Mouse (Mus musculus): Measurements from ENCODE around the gene Lbp. TPM values are rescaled to one million over a fixed set of nuclear protein-coding genes. Genes with fewer than 3 reads are reported as not detected.

Lbp gene
- 1 to 10 TPM; 2.3 to 8.0 TPM for total RNA-seq (2021)
- long read RNA-seq, experiment 1, partial matches to known transcripts, result 0 of 3 reads
- long read RNA-seq, experiment 1, other reads (novel, unspliced or antisense), result 0 of 3 reads
- long read RNA-seq, experiment 2, partial matches to known transcripts, result 0 of 5 reads
- long read RNA-seq, experiment 2, other reads (novel, unspliced or antisense), result 1 of 5 reads

- DNase-seq (ENCODE audit: low spot score in 2 of 2), result no peak
Observed at GRCm38 (mm10) chr2:158305948-158306695, at the start of gene Lbp. Lbp (plus strand) TSS chr2:158306493.

- DNase-seq (ENCODE audit: low spot score in 2 of 2), result no peak
Observed at GRCm38 (mm10) chr2:158256894-158257293, 49.4 kb upstream of the Lbp start.

DNA sequence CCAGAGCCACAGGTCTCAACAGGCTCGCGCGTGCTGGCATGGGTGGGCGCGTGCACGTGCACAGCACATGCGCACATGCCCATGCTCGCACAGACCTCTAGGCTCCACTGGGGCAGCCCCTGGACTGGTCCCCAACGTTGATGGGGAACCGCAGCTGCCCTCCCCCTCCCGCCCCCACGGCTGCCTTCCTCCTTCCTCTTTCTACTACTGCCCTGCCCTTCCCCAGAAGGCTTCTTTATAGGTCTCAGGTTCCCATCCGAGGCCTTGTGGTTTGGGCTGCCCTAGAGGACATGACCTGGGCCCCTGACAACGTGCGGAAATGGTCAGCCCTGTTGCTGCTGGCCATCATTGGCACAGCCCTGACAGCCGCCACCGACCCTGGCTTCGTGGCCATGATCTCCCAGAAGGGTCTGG lies 48.3 kb upstream of the Lbp start, which contains the start of gene Bpi:
Gene Bpi, plus strand, starts transcription at position 90 of the 414 bp plus-strand sequence.
- DNase-seq (ENCODE audit: low spot score in 2 of 2), result no peak

DNA sequence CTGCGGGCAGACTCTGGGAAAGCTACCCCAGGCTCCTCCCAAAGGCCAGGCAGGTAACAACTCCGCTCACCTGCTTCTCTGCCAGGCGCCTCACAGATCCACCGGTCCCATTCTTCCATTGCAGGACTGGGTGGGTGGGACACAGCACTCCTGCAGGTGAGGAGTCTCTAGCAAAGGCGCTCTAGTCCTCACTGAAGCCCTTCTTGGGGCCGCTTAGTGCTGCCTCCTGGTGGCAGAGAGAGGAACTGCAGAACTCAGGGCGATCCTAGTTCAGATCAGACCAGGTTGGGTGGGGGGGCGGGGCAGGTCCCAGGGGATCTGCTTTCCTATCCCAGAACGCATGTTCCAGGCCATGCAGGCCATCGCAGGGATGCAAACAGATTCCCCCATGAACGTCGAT lies 47.5 kb upstream of the Lbp start:
- DNase-seq (ENCODE audit: low spot score in 2 of 2), result peak; percentile 46 to 54

- DNase-seq (ENCODE audit: low spot score in 2 of 2), result no peak
Observed at GRCm38 (mm10) chr2:158259498-158259897, 46.8 kb upstream of the Lbp start.

- DNase-seq (ENCODE audit: low spot score in 2 of 2), result no peak
Observed at GRCm38 (mm10) chr2:158264877-158265276, 41.4 kb upstream of the Lbp start.

DNA sequence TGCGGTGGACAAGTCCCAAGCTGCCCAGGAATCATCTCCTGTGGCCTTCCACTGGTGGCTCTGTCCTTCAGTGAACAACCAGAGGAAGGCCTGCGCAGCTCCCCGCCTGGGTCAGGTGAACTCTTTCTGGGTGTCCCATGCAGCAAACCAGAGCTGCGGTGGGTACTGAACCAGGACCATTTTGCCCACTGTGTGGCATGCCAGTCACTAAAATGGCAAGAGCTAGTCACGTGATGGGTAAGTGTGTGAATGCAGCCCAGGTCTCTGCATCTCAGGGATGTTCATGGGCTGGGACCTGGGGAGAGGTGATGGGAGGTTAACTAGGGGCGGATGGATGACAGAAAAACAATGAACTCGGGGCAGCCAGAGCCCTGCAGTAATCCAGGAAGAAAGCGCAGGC lies 36.3 kb upstream of the Lbp start:
- DNase-seq (ENCODE audit: low spot score in 2 of 2), result no peak

- DNase-seq (ENCODE audit: low spot score in 2 of 2), result no peak
Observed at GRCm38 (mm10) chr2:158273646-158274045, 32.6 kb upstream of the Lbp start.

- DNase-seq (ENCODE audit: low spot score in 2 of 2), result no peak
Observed at GRCm38 (mm10) chr2:158275349-158275748, 30.9 kb upstream of the Lbp start.

GRCm38 (mm10) chr2:158275811-158276210 lies 30.5 kb upstream of the Lbp start:
- no peak for DNase-seq (ENCODE audit: low spot score in 2 of 2)

DNA sequence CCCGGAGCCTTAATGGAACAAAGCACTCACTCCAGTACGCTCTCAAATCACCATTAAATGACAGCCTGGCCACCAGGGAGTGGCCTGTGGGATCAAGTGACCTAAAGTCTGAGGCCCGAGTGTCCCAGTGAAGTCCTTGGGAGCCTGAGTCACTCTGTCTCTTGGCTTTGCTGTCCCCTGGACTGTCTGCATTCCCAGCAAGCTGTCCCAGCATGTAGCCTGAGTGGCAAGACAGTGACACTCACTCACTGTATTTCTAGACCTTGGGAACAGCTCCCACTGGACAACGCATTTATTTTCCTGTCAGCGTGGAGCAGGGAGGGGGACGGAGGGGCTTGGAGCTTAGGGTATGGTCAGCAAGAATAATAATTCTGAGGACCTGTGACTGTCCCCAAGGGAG lies 29.8 kb upstream of the Lbp start:
- DNase-seq (ENCODE audit: low spot score in 2 of 2), result no peak

GRCm38 (mm10) chr2:158276878-158277277 lies 29.4 kb upstream of the Lbp start:
- DNase-seq (ENCODE audit: low spot score in 2 of 2), result no peak

GRCm38 (mm10) chr2:158279656-158280055 lies 26.6 kb upstream of the Lbp start:
- DNase-seq (ENCODE audit: low spot score in 2 of 2), result no peak

DNA sequence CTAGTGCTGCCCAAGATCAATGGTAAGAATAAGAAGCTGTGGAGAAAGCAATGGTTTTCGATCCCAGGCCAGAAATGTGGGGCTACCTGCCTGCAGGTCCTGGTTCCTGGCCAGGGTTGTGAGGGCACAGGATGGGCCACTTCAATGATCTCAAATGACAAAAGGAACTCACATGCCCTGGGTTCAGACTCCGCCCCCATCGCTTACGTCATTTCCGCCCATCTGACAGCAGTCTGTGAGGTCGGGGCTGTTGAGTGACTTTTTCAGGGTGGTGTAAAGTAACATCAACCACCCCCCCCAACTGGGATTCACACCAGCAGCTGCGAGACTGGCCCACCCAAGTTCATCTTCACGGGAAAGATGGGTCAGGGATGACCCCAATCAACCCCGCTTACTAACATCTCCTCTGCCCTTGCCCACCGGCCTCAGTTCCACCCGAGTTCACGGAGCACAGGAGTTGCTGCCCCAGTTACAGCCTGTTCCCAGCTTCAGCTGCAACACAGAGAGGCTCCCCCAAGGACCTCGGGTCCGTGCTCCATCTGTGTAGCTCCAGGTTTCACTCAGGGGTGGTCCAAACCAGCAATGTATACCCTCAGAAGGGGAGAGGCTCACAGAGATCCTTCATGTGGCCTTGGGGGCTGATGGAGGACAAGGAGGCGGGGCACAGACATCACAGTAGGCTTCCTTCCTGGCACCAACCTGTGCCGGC lies 24.6 kb upstream of the Lbp start:
- DNase-seq (ENCODE audit: low spot score in 2 of 2), result no peak

DNA sequence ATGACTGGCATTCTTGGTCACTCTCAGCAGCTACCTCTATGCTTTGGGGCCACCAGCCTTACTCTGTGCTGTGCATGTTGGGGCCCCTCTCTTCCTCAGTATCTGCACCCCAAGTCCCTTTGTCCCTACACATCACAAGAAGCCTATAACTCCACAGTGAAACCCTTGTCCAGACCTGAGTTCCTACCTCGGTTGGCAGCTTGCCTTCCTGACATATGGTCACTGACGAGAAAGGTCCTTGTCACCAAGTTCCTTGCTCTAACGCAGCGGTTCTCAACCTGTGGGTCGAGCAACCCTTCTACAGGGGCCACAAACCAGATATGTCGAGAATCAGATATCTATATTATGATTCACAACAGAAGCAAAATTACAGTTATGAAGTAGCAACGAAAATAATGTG lies 23.2 kb upstream of the Lbp start:
- no peak for DNase-seq (ENCODE audit: low spot score in 2 of 2)

DNA sequence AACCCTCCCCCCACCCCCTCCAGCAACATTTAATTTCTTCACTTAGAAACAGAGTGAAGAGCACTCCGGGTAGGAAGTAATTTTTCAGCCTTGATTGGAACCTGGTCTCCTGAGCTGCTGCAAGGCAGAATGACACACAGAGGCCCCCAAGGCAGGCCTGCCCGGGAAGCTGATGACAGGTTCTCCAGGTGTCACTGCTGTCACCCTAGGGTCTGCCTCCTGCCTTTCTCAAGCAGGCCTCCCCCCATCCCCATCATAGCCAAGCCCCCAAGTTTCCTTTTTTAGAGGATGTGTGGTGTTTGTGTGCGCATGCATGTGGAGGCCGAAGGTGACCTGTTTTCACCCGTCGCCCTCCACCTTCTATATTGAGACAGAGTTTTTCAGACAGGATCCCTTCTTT lies 22.5 kb upstream of the Lbp start:
- DNase-seq (ENCODE audit: low spot score in 2 of 2), result no peak

- DNase-seq (ENCODE audit: low spot score in 2 of 2), result peak; percentile 50 to 54
Observed at GRCm38 (mm10) chr2:158284571-158284970, 21.7 kb upstream of the Lbp start.

DNA sequence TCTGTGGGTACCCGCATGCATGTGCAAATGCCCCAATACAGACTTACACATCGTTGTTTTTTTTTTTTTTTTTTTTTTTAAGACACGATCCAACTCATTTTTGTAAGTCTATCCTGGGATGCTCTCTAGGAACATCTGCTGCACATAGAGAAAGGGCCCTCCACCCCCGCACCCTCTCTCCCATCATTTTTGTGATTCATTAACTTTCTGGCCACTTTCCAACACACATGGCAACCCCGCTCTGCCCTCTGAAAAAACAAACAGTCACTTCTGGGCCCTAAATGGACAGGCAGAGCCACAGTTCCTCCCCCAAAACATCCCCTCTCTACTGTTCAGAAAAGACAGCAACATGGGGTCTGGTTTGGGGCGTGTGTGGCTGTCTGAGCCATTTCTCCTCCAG lies 20.6 kb upstream of the Lbp start:
- DNase-seq (ENCODE audit: low spot score in 2 of 2), result no peak

DNA sequence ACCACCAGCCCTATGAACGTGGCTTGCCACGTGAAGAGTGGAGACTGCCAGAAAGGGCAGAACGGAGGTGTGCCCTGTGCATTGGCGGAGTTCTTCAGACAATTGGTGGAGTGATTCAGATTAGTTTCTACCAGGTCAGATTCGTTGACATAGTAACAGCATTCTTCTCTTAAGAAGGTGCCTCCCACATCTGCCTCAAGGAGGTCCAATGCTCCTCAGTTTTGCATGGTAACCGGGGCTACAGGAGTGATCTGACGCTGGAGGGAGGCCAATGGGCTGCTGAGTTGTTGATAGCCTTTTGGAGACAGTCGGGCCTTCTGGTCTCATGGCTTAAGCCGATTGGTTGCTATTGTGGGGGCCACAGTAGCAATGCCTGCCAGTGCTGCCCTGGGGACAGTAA lies 10.6 kb upstream of the Lbp start:
- no peak for DNase-seq (ENCODE audit: low spot score in 2 of 2)

- no peak for DNase-seq (ENCODE audit: low spot score in 2 of 2)
Observed at GRCm38 (mm10) chr2:158299203-158299602, 7.1 kb upstream of the Lbp start.

- no peak for DNase-seq (ENCODE audit: low spot score in 2 of 2)
Observed at GRCm38 (mm10) chr2:158299731-158300130, 6.6 kb upstream of the Lbp start.

- no peak for DNase-seq (ENCODE audit: low spot score in 2 of 2)
Observed at GRCm38 (mm10) chr2:158302807-158303206, 3.5 kb upstream of the Lbp start.
